Mouse (Mus musculus): ENCODE measurements around the gene Marc2.

- TF ChIP-seq POLR2A (IDR thresholded peaks at IDR 0.05; ENCODE audit: borderline replicate concordance, extremely low read depth, low read depth, low read length) (no peak), CTCF (IDR thresholded peaks at IDR 0.05; ENCODE audit: insufficient read depth, low read length) (no peak)
Observed at GRCm38 (mm10) chr1:184872069-184872819, 26.0 kb upstream of the Marc2 start.
